Mouse (Mus musculus): ENCODE data around the gene Gfra1. TPM values are rescaled to one million over a fixed set of nuclear protein-coding genes. Genes with fewer than 3 reads are reported as not detected.

Gfra1 gene
- not detected in 2 replicates for polyA plus RNA-seq (2012; ENCODE audit: insufficient read depth, insufficient read length, missing spikeins)

- Histone ChIP-seq H3K4me1 (ENCODE audit: control insufficient read depth, insufficient read depth, low read length) (no peaks in the 10 kb centered on the region), H3K4me3 (ENCODE audit: insufficient read depth, low read length) (peak within 1 kb of the TSS; percentile 44), H3K27ac (ENCODE audit: insufficient read depth, low read depth, low read length) (no peak within 1 kb of the TSS)
- TF ChIP-seq POLR2A (IDR thresholded peaks at IDR 0.05; ENCODE audit: borderline replicate concordance, low read depth, low read length) (no peak), CTCF (IDR thresholded peaks at IDR 0.05; ENCODE audit: low read depth, low read length) (no peak)
These were observed at the start of gene Gfra1 for GRCm38 (mm10) chr19:58455496-58456061. Gene Gfra1, minus strand, starts transcription at chr19:58455909.

DNA sequence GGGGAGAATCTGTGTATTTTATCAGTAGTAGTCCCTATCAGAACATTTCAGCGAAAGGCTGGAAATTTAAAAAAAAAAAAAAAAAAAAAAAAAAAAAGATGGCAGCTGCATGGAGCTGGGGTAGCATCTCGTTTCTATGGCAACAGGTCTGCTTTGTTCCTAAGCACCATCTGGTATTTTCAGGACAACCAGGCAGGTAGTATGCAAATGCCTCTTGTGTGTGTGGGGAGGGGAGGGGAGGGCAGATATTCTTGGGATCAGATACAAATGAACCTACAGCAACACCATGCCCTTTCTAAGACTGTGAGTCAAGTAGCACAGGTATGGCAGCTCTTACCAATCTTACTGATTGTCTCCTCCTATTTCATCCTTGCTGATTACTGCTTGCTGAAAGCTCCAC is 44.3 kb upstream of the Gfra1 start:
- no peak overlapping the region for H3K27ac ChIP-seq (ENCODE audit: insufficient read depth, low read depth, low read length)
- TF ChIP-seq CTCF (IDR thresholded peaks at IDR 0.05; ENCODE audit: low read depth, low read length) (no peak), POLR2A (IDR thresholded peaks at IDR 0.05; ENCODE audit: borderline replicate concordance, low read depth, low read length) (no peak)
- no peak overlapping the region for H3K4me3 ChIP-seq (ENCODE audit: insufficient read depth, low read length)
- H3K4me1 ChIP-seq (ENCODE audit: control insufficient read depth, insufficient read depth, low read length): no peaks in the 10 kb centered on the region

DNA sequence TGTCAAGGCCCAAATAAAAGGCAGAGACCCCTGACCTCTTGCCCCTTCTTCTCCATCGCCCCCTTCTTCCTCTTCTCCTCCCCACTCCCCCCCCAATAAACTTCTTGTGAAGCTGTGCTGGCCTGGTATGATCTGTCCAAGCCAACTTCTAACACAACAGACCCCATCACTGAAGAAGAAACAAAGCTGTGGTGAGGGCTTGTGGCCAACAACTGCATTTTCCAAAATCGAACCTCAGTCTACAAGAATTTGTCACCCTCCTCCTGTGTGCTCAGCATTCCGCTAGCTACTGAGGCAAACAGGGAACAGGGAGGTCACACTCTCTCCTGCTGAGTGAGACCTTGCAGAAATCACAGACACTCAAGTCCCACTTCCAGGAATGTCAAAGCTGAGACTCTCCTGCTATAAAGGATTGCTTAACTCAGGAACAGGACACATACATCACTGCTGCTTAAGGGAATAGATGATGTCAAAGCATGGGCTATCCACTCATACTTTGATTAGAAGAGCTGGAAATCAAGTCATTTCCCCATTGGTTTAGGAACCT is 43.8 kb upstream of the Gfra1 start:
- Histone ChIP-seq H3K4me3 (ENCODE audit: insufficient read depth, low read length) (no peak overlapping the region), H3K27ac (ENCODE audit: insufficient read depth, low read depth, low read length) (no peak overlapping the region), H3K4me1 (ENCODE audit: control insufficient read depth, insufficient read depth, low read length) (no peaks in the 10 kb centered on the region)
- no peak for TF ChIP-seq CTCF (IDR thresholded peaks at IDR 0.05; ENCODE audit: low read depth, low read length)
- no peak for TF ChIP-seq POLR2A (IDR thresholded peaks at IDR 0.05; ENCODE audit: borderline replicate concordance, low read depth, low read length)

- H3K4me1 ChIP-seq (ENCODE audit: control insufficient read depth, insufficient read depth, low read length): no peaks in the 10 kb centered on the region
- no peak overlapping the region for H3K27ac ChIP-seq (ENCODE audit: insufficient read depth, low read depth, low read length)
- no peak overlapping the region for H3K4me3 ChIP-seq (ENCODE audit: insufficient read depth, low read length)
- TF ChIP-seq CTCF (IDR thresholded peaks at IDR 0.05; ENCODE audit: low read depth, low read length): no peak
- no peak for TF ChIP-seq POLR2A (IDR thresholded peaks at IDR 0.05; ENCODE audit: borderline replicate concordance, low read depth, low read length)
These were observed 41.4 kb upstream of the Gfra1 start for GRCm38 (mm10) chr19:58497106-58497505.

DNA sequence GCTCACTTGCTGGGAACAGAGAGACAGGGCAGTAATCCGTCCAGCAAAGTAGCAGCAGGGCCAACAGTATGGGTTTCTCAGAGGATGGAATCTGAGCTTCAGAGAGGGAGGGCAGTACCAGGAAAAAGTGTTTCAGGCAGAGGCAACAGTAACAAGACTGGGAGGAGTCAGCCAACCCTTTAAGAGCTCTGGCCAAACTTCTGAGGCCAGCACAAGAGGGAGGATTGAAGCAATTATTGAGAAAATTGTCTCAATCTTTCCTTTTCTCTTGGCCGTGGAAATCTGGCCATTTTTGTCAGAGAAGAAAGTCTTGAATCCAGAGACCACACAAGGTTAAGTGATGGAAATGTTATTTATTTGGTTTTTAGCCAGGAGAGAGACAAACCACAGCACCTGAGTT is 31.0 kb upstream of the Gfra1 start:
- TF ChIP-seq POLR2A (IDR thresholded peaks at IDR 0.05; ENCODE audit: borderline replicate concordance, low read depth, low read length) (no peak), CTCF (IDR thresholded peaks at IDR 0.05; ENCODE audit: low read depth, low read length) (no peak)
- Histone ChIP-seq H3K4me3 (ENCODE audit: insufficient read depth, low read length) (no peak overlapping the region), H3K27ac (ENCODE audit: insufficient read depth, low read depth, low read length) (no peak overlapping the region), H3K4me1 (ENCODE audit: control insufficient read depth, insufficient read depth, low read length) (no peaks in the 10 kb centered on the region)

GRCm38 (mm10) chr19:58482373-58482977 is 26.8 kb upstream of the Gfra1 start:
- no peak for TF ChIP-seq POLR2A (IDR thresholded peaks at IDR 0.05; ENCODE audit: borderline replicate concordance, low read depth, low read length)
- TF ChIP-seq CTCF (IDR thresholded peaks at IDR 0.05; ENCODE audit: low read depth, low read length): no peak
- Histone ChIP-seq H3K27ac (ENCODE audit: insufficient read depth, low read depth, low read length) (no peak overlapping the region), H3K4me3 (ENCODE audit: insufficient read depth, low read length) (no peak overlapping the region), H3K4me1 (ENCODE audit: control insufficient read depth, insufficient read depth, low read length) (no peaks in the 10 kb centered on the region)

DNA sequence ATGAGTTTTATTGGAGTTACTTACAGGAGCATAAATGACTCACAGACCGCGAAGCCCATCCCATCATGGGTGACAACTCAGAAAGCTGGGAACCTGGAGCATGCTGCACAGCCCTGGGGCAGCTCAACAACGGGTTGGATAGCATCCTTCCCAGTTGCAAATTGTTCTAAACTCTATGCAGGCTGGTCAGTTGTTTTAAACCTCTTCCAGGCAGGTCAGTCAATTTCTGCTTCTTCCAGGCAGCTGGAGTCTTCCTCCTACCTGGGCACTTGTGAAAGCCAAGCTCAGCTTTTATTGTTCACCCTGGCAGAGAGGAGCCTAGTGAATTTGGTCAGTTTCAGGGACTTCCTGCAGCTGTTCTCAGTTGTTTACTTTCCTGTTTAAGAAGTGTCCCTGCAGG is 18.5 kb upstream of the Gfra1 start:
- no peak overlapping the region for H3K27ac ChIP-seq (ENCODE audit: insufficient read depth, low read depth, low read length)
- TF ChIP-seq POLR2A (IDR thresholded peaks at IDR 0.05; ENCODE audit: borderline replicate concordance, low read depth, low read length) (no peak), CTCF (IDR thresholded peaks at IDR 0.05; ENCODE audit: low read depth, low read length) (no peak)
- H3K4me3 ChIP-seq (ENCODE audit: insufficient read depth, low read length): no peak overlapping the region
- H3K4me1 ChIP-seq (ENCODE audit: control insufficient read depth, insufficient read depth, low read length): no peaks in the 10 kb centered on the region

DNA sequence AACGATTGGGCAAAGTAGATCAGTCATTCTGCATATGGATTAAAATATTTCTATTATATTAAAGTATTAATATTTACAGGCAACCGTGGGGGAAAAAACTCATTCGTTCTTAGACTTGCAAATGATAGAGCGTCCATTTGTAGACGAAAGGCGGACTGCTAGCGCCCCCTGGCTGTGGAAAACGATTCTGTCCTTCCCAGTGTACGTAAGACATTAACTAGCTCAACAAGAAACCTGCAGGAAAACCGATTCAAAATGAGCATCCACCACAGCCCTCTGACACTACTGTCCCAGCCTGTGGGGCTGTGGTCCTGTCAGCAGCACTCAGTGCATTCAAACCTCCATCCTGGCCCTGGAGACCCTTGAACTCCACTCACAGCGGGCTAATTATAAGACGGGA is 13.7 kb upstream of the Gfra1 start:
- H3K4me1 ChIP-seq (ENCODE audit: control insufficient read depth, insufficient read depth, low read length): 0 out of 2 replicates have a peak, but pooled peaks cover 3% of the 10 kb centered on the region
- no peak overlapping the region for H3K4me3 ChIP-seq (ENCODE audit: insufficient read depth, low read length)
- TF ChIP-seq CTCF (IDR thresholded peaks at IDR 0.05; ENCODE audit: low read depth, low read length) (peak; percentile 68), POLR2A (IDR thresholded peaks at IDR 0.05; ENCODE audit: borderline replicate concordance, low read depth, low read length) (no peak)
- H3K27ac ChIP-seq (ENCODE audit: insufficient read depth, low read depth, low read length): no peak overlapping the region

- Histone ChIP-seq H3K4me1 (ENCODE audit: control insufficient read depth, insufficient read depth, low read length) (0 out of 2 replicates have a peak, but pooled peaks cover 3% of the 10 kb centered on the region), H3K27ac (ENCODE audit: insufficient read depth, low read depth, low read length) (no peak overlapping the region), H3K4me3 (ENCODE audit: insufficient read depth, low read length) (no peak overlapping the region)
- TF ChIP-seq POLR2A (IDR thresholded peaks at IDR 0.05; ENCODE audit: borderline replicate concordance, low read depth, low read length): no peak
- no peak for TF ChIP-seq CTCF (IDR thresholded peaks at IDR 0.05; ENCODE audit: low read depth, low read length)
These were observed 12.6 kb upstream of the Gfra1 start for GRCm38 (mm10) chr19:58468331-58468730.

DNA sequence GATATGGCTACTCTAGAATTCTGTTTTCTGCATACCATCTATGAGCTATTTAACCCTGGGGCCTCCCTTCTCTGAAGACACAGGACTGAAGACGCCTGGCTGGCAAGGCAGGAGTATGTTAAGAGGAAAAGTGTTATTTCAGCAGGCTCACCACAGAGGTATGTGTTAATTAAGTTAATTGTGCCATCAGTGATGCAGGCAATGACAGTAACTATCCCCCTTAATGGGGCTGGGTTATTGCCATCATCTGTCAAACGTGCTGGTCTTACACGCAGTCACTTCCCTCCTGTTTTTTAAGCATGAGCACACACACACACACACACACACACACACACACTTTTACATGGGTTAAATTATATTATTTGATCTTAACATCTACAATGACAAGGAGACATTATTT is 8.0 kb upstream of the Gfra1 start:
- no peak overlapping the region for H3K4me3 ChIP-seq (ENCODE audit: insufficient read depth, low read length)
- no peak for TF ChIP-seq POLR2A (IDR thresholded peaks at IDR 0.05; ENCODE audit: borderline replicate concordance, low read depth, low read length)
- TF ChIP-seq CTCF (IDR thresholded peaks at IDR 0.05; ENCODE audit: low read depth, low read length): no peak
- 0 out of 2 replicates have a peak, but pooled peaks cover 2% of the 10 kb centered on the region for H3K4me1 ChIP-seq (ENCODE audit: control insufficient read depth, insufficient read depth, low read length)

More for the DNA sequence above, 8.0 kb upstream of the Gfra1 start:
- no peak overlapping the region for H3K27ac ChIP-seq (ENCODE audit: insufficient read depth, low read depth, low read length)

Measured in bone marrow macrophage, adult 2 months (primary cell).